Mouse (Mus musculus): Measurements from ENCODE around the gene Ifitm3.
"Not testable (repeated sequence)": the region's sequence is repeated elsewhere in the genome, so short reads cannot be mapped to it uniquely, and the experiment has no call there.

Gene Ifitm3

GRCm38 (mm10) chr7:141003248-141004010 is 7.1 kb downstream of the Ifitm3 start:
- DNase-seq (ENCODE audit: low read depth in 1 of 2, low spot score in 2 of 2): no peak

GRCm38 (mm10) chr7:141000881-141001708 is 9.5 kb downstream of the Ifitm3 start:
- no peak for DNase-seq (ENCODE audit: low read depth in 1 of 2, low spot score in 2 of 2)

- peak; percentile 60 to 62 for DNase-seq (ENCODE audit: low read depth in 1 of 2, low spot score in 2 of 2)
Observed at GRCm38 (mm10) chr7:140998853-140999700, 11.5 kb downstream of the Ifitm3 start.

GRCm38 (mm10) chr7:140997817-140998216 is 12.8 kb downstream of the Ifitm3 start:
- peak in 1 of 2 experiments; percentile 53 for DNase-seq (ENCODE audit: low read depth in 1 of 2, low spot score in 2 of 2)

- DNase-seq (ENCODE audit: low read depth in 1 of 2, low spot score in 2 of 2): no peak
Observed at GRCm38 (mm10) chr7:140991117-140991689, 19.4 kb downstream of the Ifitm3 start.

GRCm38 (mm10) chr7:140990622-140991021 is 19.9 kb downstream of the Ifitm3 start:
- no peak for DNase-seq (ENCODE audit: low read depth in 1 of 2, low spot score in 2 of 2)

- DNase-seq (ENCODE audit: low read depth in 1 of 2, low spot score in 2 of 2): no peak
Observed at GRCm38 (mm10) chr7:140990185-140990584, 20.4 kb downstream of the Ifitm3 start.

- no peak for DNase-seq (ENCODE audit: low read depth in 1 of 2, low spot score in 2 of 2)
Observed at GRCm38 (mm10) chr7:140989022-140989421, 21.5 kb downstream of the Ifitm3 start.

- no peak for DNase-seq (ENCODE audit: low read depth in 1 of 2, low spot score in 2 of 2)
Observed at GRCm38 (mm10) chr7:140987182-140988138, 23.1 kb downstream of the Ifitm3 start.

GRCm38 (mm10) chr7:140982971-140983370 is 27.6 kb downstream of the Ifitm3 start:
- no peak for DNase-seq (ENCODE audit: low read depth in 1 of 2, low spot score in 2 of 2)

- DNase-seq (ENCODE audit: low read depth in 1 of 2, low spot score in 2 of 2): no peak
Observed at GRCm38 (mm10) chr7:140981704-140982103, 28.9 kb downstream of the Ifitm3 start.

- not testable (repeated sequence) for DNase-seq (ENCODE audit: low read depth in 1 of 2, low spot score in 2 of 2)
Observed at GRCm38 (mm10) chr7:140976720-140977119, 33.9 kb downstream of the Ifitm3 start.

GRCm38 (mm10) chr7:140975465-140975864 is 35.1 kb downstream of the Ifitm3 start:
- DNase-seq (ENCODE audit: low read depth in 1 of 2, low spot score in 2 of 2): no peak

GRCm38 (mm10) chr7:140974940-140975339 is 35.6 kb downstream of the Ifitm3 start:
- DNase-seq (ENCODE audit: low read depth in 1 of 2, low spot score in 2 of 2): no peak

GRCm38 (mm10) chr7:140973396-140974165 is 37.0 kb downstream of the Ifitm3 start:
- no peak for DNase-seq (ENCODE audit: low read depth in 1 of 2, low spot score in 2 of 2)

- no peak for DNase-seq (ENCODE audit: low read depth in 1 of 2, low spot score in 2 of 2)
Observed at GRCm38 (mm10) chr7:140971479-140972171, 38.9 kb downstream of the Ifitm3 start.

GRCm38 (mm10) chr7:140970931-140971330 is 39.6 kb downstream of the Ifitm3 start:
- DNase-seq (ENCODE audit: low read depth in 1 of 2, low spot score in 2 of 2): no peak

GRCm38 (mm10) chr7:140968710-140969109 is 41.9 kb downstream of the Ifitm3 start:
- DNase-seq (ENCODE audit: low read depth in 1 of 2, low spot score in 2 of 2): not testable (repeated sequence)
